Mouse (Mus musculus): ENCODE results near the gene Oaz3.
A peak's percentile ranks its signal among the peaks of the same experiment; 100 is the strongest.

Gene Oaz3

GRCm38 (mm10) chr3:94443597-94443964 lies at the start of gene Oaz3:
TSS of gene Oaz3 (minus strand) at chr3:94443915.
- DNase-seq (ENCODE audit: low spot score): no peak

DNA sequence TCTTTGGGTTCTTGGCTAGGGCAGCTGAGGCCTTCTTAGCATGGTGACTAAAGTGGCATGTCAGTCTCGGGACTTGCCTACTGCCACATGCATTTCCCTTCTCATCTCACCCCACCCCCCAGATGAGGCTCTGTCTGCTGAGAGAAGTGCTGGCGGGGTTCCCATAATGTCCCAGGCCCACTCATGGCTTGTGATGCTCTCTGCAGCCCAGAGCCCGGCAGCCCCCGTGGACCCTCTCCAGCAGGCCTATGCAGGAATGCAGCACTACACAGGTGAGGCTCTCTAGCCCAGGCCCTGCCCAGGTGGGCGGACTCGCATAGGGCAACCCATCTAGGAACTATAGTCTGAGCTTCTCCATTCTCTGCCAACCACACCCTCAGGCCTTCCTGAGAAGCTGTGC lies 43.9 kb upstream of the Oaz3 start:
- no peak for DNase-seq (ENCODE audit: low spot score)

DNA sequence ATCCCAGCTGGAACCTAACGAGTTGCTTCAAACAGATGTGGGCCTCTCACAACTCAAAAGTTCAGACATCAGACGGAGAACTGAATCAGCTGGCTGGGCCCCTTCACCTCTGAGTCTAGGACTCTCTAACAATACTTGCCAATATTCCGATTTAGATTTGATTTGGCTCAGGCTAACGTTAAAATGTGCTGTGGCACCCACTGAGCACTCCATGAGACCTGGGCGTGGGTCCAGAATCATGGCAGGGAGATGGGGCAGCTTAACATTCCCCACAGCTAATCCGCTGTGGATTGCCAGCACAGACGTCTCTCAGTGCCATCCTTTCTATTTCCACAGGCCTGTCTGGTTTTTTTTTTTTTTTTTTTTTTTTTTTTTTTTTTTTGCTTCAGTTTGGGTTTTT lies 42.2 kb upstream of the Oaz3 start:
- no peak for DNase-seq (ENCODE audit: low spot score)

DNA sequence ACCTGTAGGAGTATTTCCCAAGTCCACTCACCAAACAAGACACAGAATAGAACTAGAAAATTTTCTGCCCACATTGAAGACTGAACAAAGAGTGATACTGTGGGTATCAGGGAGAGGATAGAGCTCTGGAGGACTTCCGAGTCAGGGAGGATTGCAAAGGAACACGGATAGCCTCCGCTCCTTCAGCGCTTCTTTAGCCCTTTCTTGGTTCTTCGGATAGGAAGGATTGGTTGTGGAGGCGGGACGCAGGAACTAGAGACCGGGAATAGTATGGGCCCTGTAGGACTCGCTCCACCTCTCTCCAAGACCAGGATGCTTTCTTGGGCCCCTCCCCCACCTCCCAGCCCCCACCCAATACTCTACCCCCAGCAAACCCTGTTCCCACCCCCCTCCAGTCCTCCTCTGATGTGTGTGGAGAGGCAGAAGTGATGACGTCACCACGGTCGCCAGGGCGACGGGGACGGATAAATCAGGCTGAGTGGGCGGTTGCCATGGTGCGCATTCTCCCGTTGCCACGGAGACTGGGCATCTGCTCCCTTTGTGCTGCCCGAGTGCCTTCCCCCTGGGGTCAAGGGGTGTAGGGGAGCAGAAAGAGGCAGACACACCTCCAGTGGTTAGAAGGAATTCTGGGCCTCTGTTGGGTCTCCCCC lies 40.2 kb upstream of the Oaz3 start:
- no peak for DNase-seq (ENCODE audit: low spot score)

GRCm38 (mm10) chr3:94482764-94483385 lies 39.2 kb upstream of the Oaz3 start:
- peak; percentile 68 for DNase-seq (ENCODE audit: low spot score)

GRCm38 (mm10) chr3:94481429-94481828 lies 37.7 kb upstream of the Oaz3 start:
- no peak for DNase-seq (ENCODE audit: low spot score)

DNA sequence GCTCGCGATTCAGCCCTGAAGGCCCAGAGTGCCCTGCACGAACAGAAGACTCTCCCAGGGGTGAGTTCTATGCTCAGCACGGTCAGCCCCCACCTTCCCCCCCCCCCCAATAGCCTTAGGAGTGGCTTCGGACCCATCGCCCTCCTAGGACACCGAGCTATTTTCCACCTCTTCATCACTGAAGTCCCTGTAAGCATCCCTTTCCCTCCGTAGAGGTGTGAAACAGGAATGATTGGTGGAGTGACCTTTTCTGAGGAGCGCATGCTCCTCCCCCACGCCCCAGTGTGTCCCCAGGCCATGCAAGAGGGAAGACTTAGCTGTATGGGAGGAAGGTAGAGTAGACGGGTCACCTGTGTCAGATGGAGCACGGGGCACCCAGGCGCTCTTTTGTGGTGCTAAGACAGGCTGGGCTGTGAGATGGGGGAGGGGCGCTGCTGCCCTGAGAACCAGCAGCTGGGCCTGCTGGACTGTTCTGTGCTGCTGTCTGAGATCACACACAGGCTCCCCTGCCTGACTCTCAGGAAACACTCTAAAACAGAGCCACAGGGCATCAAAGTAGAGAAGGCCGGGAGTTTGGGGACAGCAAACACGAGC lies 36.7 kb upstream of the Oaz3 start, which contains the start of gene Riiad1:
Riiad1 (minus strand) TSS at position 51 of the 594 bp plus-strand sequence.
- no peak for DNase-seq (ENCODE audit: low spot score)

DNA sequence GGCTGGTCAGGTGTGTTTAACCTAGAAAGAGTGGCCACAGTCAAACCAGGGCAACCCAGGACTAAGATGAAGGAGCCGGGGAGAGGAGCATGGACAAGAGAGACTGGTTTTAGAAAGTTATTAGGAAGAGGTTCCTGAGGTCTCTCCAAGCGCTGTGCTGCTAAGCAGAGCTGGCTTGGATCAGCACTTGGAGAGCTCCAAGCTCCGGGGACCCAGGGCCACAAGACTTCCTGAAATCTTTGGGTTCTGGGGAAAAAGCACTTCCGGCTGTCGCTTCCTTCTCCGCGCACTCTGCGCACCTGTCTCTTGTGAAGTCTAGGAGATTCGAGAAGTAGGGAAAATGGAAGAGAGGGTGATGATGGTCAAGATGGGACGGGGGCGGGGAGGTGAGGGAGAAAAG lies 35.8 kb upstream of the Oaz3 start:
- no peak for DNase-seq (ENCODE audit: low spot score)

DNA sequence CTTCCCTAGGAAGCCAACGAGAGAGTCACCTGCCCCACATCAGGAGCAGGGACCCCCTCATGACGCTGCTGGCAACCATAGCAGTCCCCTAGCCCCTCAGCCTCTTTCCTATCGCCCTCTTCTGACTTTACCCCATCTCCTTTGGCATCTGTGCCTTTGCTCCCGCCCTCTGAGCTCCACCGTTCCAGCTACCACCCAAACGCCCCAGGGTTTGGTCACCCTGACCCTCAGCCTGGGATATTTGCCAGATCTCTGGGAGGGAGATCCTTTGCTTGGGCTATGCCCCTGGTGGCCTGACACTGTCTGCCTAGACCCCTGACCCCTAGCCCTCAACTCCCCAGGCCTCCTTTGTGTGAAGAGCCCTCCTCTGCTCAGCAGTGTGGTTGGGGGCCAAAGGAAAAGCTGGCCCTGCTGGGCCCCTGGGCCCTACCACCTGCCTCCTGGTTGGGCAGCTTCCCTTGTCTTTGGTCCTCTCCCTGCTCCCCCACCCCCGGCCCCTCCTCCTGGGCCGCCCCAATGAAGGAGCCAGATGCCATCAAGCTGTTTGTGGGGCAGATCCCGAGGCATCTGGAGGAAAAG lies 35.0 kb upstream of the Oaz3 start:
- DNase-seq (ENCODE audit: low spot score): no peak

DNA sequence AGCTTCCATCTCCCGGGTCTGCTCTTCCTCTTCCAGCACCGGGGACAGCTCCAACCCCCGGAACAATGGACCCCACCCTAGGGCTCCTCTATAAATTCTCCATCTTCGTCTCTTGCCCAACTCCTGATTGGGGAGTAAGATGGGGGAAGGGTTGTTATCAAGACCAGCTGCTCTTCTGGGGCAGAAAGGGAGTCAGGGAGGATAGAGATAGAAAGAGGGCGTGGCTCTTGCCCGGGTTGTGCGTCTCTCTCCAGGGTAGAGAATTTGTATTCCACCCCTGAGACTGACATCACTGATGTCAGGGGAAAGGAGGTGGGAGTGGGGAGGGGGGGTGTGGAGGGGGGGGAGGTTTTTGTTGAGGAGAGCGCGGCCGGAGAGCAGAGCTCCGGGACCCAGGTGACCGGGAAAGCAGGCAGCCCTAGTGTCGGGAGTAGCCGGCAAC lies 34.3 kb upstream of the Oaz3 start, which contains the start of gene Celf3:
Celf3 (plus strand) TSS at position 315 of the 442 bp plus-strand sequence.
- DNase-seq (ENCODE audit: low spot score): no peak

DNA sequence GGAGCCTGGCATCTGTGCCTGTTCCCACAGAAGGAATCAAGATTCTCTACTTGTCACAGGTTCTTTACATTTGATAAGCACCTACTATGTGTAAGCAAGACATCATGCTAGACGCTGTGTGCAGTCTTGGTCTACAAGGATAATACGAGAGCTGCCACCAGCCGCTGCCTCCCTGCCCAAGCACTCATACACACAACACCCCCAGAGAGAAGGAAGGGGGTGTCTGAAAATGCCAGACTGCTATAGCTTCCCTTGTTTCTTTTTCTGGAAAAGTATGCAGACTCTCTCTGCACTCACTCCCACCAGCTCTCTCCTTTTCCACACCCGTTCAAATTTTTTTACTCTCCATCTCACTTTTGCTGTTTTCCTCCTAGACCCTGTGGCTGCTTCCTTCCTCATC lies 33.7 kb upstream of the Oaz3 start:
- DNase-seq (ENCODE audit: low spot score): no peak

DNA sequence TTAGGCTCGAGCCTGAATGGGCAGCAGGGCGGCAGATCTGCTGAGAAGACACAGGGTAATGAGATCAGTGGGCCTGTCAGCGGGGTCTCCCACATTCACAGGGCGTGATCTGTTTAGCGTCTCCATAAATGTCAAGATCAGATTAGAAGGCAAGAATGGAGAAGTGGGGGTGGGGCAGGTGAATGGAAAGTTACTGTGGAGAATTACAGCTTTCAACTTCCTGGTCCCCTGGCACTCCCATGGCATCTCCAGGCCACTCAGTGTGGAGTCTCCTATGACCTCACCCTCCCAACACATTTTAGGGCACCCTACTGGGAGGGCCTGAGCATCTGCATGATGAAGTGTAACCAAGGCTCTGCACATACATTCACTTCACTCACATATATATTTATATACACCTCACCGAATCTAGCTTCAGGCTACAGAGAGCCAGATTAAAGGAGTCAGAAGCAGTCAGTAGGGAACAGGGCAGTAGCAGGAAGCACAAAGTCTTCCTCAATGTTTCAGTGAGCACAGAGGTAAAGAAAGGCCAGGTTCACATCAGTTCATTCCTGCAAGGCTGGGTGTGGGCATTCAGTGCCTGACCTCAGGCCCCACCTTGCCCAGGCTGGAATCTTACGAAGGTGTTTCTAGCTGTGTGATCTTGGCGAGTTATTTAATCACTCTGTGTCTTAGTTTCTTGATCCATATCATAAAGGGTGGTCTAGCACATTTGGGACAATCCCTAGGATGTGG lies 32.8 kb upstream of the Oaz3 start:
- DNase-seq (ENCODE audit: low spot score): peak; percentile 5

DNA sequence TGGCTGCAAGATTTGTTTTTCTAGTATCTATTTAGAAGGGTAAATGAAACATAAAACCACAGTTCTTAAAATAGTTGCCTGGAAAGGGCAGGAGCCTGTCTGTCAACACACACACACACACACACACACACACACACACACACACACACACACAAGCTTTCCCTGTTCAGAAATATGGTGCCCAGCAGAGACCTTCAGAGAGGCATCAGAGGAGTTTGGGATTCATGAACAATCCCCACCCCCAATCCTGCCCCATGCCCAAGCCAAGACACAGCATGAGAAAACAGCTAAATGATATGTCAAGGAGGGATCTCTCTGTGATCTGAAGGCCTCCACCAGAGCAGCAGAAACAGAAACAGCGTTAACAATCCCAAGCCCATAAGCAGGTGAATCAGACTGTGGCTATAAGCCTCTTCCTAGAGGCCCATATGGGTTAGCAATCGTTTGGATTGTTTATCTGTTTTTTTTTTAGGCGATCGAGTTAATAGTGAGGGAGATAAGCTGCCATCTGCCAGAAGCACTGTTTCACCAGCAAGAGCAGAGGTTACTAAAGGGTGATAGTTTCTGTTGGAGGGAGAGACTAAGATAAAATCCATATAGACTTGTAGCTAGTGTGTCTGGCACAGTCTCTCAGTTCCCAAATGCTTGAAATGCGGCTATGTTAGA lies 30.0 kb upstream of the Oaz3 start:
- DNase-seq (ENCODE audit: low spot score): no peak

DNA sequence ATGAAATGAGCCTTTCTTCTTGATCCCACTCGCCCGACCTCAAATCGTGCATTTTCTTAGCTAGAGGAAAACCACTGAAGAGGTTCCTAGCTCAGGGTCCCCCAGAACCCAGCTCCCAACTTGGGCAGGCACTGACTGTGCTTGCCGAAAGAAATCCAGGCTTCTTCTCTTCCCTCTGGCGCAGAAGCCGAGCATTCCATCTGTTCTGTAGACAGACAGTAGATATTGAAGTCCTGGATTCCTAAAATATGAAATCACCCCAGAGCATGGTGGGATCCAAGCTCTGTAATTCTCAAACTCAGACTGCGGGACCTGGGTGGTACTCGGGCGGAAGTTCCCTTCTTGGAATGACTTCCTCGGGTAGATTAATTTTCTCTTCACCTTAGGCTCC lies 29.4 kb upstream of the Oaz3 start:
- no peak for DNase-seq (ENCODE audit: low spot score)

GRCm38 (mm10) chr3:94472447-94473114 lies 28.9 kb upstream of the Oaz3 start:
- peak; percentile 30 for DNase-seq (ENCODE audit: low spot score)

- peak; percentile 10 for DNase-seq (ENCODE audit: low spot score)
Measured at GRCm38 (mm10) chr3:94468931-94469330, 25.2 kb upstream of the Oaz3 start.

- DNase-seq (ENCODE audit: low spot score): no peak
Measured at GRCm38 (mm10) chr3:94465632-94466430, 22.1 kb upstream of the Oaz3 start.

DNA sequence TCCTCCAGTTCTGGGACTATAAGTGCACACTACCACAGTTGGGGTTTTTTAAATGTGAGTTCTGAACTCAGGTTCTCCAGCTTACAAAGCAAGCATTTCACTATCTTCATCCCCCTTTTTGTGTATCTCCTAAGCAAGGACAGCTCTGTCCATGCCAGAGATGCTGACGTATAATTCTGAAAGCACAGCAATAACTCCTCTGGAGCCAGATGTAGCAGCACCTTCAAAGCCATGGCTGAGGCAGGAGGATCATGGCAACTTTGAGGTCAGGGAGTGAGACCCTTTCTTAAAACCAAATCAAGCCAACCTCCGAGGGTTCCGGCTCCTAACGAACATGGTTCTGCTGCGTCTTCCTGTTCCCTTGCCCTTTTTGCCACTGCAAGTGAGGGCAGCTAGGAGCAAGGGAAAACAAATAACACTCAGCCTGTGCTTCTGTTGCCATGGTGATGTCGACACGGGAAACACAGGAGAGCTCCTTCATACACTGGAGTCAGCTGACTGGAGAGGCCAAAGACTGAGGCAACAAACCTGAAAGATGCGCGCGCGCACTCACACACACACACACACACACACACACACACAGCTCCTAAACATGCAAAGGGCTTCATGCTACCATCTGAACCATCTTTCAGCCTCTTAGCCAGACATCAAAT lies 20.3 kb upstream of the Oaz3 start:
- DNase-seq (ENCODE audit: low spot score): peak; percentile 80

DNA sequence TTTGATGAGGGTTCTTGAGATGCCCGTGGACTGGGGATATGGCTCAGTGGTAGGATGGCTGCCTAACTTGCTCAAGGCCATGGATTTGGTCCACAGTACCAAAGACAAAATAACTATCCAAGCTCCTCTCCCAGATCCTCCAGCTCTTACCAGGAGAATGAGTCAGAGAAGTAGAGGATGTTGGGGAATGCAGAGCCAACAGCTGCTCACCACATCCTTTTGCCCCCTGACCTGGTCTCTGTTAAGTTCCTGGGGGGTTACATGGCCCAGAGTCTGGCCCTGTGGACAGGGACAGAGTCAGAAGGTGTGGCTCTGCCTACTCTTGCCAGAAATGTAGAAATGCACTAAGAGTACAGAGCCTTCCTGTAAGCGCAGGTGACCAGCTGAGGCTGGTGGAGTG lies 16.1 kb upstream of the Oaz3 start:
- no peak for DNase-seq (ENCODE audit: low spot score)

GRCm38 (mm10) chr3:94457055-94457454 lies 13.3 kb upstream of the Oaz3 start:
- no peak for DNase-seq (ENCODE audit: low spot score)

All from lung, postnatal 25 days (tissue).